Mouse (Mus musculus) sigmoid colon, adult 10 weeks (tissue): Measurements from ENCODE around the gene Ppp2r3c. TPM values are rescaled to one million over a fixed set of nuclear protein-coding genes. Genes with fewer than 3 reads are reported as not detected.

Experiments
- polyA plus RNA-seq: library from polyadenylated mRNA; stranded (reverse); fragments of 350-450 nt; fragmentation: Illumina TruSeq; extraction: RNeasy Lipid Tissue Mini Kit (QIAGEN cat#74804); gene quantifications from one replicate; pipeline ENCODE4 v1.2.3, GENCODE M21; 2014; ENCODE audit warnings: low read depth, low replicate concordance

Ppp2r3c gene
- 44.2 TPM for polyA plus RNA-seq

DNA sequence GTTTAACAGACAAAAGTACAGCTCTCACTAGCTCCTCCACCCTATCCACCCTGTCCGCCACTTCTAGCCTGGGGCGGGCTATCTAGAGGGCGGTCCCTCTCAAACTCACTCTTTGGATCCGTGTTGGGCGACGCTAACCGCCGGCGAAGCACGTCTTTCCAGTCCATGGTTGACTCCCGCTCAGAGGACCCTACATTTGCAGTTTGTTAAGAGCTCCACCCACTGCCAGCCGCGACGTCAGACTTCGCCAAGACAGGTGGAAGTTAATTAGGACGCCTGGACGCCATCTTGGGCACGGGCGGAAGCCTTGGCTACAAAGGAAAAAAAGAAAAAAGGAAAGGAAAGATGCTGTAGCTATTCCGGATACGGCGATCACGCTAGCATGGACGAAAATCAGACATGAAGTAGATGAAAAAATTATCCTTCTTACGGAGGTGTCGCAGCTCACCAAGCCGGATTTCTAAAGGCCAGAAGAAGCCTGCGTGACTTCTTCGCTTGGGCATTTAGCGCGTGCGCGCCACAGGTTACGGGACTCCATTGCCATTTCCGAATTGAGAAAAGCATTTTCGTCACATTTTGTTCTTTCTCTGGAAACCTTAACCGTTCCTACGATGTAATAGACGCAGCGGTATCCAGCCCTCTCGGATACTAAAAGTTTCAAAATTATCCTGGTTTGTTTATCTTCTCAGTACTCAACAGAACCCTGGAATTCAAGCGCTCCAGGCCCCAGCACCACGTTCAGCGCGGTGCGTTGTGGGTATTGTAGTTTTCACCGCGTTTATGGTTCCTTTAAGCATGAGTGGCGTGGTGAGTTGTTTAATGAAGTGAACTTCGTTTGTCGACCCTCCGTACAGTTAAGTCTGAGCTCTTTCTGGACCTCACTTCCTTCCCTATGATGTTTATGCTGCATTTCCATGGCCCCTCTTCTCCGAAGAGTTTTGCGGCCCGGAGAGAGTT is at the start of gene Ppp2r3c:
TSS of gene Ppp2r3c (minus strand) at position 514 of the 957 bp plus-strand sequence.

DNA sequence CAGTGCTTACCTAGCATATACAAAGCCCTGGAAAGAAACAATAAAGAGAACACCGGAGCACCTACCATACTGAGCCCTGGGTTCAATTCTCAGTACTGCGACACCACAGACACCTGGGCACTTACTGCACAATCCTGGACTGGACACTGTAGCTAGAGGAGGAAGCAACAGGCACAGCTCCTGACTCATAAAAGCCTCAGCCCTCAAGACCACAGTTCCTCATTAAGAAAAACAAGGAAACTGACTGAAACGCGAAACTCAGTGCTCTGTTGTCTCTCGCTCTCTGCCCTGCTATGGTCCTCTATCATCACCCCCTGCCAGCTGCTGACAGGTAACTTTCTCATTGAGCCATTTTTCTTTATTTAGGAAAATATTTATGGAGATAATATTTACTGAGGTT is 3.5 kb downstream of the Ppp2r3c start, which contains the start of gene 1110008L16Rik:
TSS of gene 1110008L16Rik (plus strand) at position 242 of the 400 bp plus-strand sequence.

DNA sequence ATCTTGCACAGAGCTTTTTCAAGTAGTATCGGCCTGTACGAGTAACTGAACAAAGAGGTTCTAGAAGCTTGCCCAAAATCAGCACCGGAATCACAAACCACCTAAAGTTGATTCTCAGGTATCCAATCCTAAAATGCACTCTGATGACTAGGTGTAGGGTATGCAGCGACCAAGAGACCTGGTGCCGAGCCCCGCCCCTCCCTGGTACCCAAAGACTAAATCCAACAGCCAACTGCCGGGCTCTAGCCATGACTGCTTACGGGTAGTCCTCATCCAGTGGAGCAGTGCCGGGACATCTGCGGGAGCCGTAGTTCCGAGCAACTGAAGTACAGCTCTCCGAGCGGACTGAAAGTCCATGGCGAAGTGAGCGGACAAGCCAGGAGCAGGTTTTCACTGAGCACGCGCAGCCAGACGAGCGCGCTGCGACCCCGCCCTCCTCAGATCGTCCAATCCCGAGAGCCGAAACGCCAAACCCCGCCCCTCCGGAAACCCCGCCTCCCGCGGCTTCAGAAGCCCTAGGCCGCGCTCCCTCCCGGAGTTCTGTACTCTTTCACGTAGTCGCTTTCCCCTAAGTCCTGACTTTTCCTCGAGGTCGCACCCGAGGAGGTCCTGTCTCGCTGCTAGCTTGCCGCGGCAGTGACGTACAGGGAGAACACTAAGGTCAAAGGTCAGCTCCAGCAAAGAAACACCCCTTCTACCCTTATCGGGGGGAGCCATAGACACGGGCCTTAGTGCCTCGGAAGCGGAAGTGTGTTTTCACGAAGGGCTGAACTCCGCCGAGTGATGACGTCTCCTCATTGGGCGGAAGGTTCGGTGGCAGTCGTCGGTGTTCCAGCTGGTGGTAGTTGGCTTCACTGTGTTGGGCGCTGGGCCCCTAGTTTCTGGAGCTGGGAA is 72.9 kb downstream of the Ppp2r3c start, which contains the start of gene Srp54c:
TSS of gene Srp54c (plus strand) at position 543 of the 894 bp plus-strand sequence.

Other genes with a start within 250 kb of the Ppp2r3c start
- 41.8 TPM for gene 2700097O09Rik, start 222.9 kb downstream of the Ppp2r3c start, polyA plus RNA-seq
- gene Srp54a, start 222.7 kb downstream of the Ppp2r3c start, polyA plus RNA-seq = 646 TPM
- not detected for gene Fam177a, start 178.5 kb downstream of the Ppp2r3c start, polyA plus RNA-seq
- 4.2 TPM for gene Srp54b, start 147.9 kb downstream of the Ppp2r3c start, polyA plus RNA-seq
- 103 TPM for gene 1700047I17Rik2, start 103.4 kb downstream of the Ppp2r3c start, polyA plus RNA-seq
- gene Srp54c, start 72.8 kb downstream of the Ppp2r3c start, polyA plus RNA-seq = 168 TPM
- gene 1110008L16Rik, start 3.4 kb downstream of the Ppp2r3c start, polyA plus RNA-seq = 25.2 TPM
- gene Psma6, start 81.2 kb upstream of the Ppp2r3c start, polyA plus RNA-seq = 248 TPM
- 46.7 TPM for gene Nfkbia, start 189.6 kb upstream of the Ppp2r3c start, polyA plus RNA-seq